Mouse (Mus musculus): ENCODE results near the gene Filip1l. TPM values are rescaled to one million over a fixed set of nuclear protein-coding genes. Genes with fewer than 3 reads are reported as not detected.

The Filip1l gene
- polyA plus RNA-seq, 1 experiment: 138 TPM

DNA sequence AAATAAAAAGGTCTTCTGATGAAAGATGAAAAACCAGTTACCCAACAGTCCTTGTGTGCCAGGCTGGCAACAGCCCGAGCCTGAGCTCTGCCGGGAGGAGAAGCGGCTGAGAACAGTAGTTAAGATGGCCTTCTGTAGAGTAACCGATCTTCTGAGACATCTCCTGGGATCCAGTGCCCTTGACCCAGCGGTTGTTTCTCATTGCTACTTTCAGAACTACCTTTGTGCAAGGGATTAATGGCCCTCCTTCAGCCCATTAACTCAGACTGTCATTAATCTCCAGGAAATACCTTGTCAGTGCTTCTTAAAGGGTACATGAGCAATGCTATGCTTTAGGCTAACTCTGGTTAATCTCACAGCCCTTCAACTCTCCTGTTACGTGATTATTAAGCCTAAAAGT is 13.2 kb downstream of the Filip1l start:
- TF ChIP-seq POLR2A (IDR thresholded peaks at IDR 0.05; ENCODE audit: low read depth, low read length): no peak
- TF ChIP-seq CTCF (IDR thresholded peaks at IDR 0.05; ENCODE audit: borderline replicate concordance, insufficient read depth, low read length): no peak

DNA sequence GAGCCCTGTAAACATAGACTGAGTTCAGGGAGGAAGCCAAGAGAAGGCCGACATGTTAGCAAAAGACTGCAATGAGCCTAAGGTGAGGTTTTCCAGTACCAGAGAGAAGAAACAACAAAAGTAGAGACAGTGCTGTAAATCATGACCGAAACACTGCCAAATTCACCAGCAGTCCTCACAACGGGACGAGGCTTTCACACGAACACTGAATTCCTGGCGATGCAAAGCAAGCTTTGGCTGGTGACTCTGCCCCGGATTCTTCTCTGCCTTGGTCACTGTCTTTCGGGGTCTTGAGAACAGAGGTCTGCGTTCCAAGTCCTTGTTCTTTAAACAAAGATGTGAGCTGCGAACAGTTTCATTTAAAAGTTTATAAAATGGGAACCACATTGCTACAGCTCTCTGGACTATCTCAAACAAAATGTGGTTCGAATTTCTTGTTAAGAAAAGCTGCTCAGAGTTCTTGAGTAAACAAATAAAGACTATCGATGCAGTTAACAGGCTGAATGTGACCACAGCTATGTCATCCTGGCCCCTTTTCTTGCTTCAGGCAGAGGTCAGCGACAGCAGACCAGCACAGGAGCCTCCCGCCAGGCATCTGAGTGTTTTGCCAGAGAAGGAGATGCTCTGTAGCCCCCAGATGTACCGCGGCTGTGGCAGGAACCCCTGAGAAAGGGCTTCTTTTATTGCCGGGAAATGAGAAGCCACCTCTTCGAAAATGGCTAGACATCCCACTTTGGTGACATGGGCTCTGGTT is 14.2 kb downstream of the Filip1l start:
- Histone ChIP-seq H3K4me1 (ENCODE audit: control insufficient read depth, insufficient read depth, low read length) (peaks cover 7% of the 10 kb centered on the region), H3K27ac (ENCODE audit: insufficient read depth, low read length) (peak overlapping the region; percentile 43)
- TF ChIP-seq CTCF (IDR thresholded peaks at IDR 0.05; ENCODE audit: borderline replicate concordance, insufficient read depth, low read length) (no peak), POLR2A (IDR thresholded peaks at IDR 0.05; ENCODE audit: low read depth, low read length) (no peak)

More for the DNA sequence above, 13.2 kb downstream of the Filip1l start:
- peaks cover 7% of the 10 kb centered on the region for H3K4me1 ChIP-seq (ENCODE audit: control insufficient read depth, insufficient read depth, low read length)
- H3K27ac ChIP-seq (ENCODE audit: insufficient read depth, low read length): no peak overlapping the region
- no peak overlapping the region for H3K4me3 ChIP-seq (ENCODE audit: insufficient read depth, low read length)

DNA sequence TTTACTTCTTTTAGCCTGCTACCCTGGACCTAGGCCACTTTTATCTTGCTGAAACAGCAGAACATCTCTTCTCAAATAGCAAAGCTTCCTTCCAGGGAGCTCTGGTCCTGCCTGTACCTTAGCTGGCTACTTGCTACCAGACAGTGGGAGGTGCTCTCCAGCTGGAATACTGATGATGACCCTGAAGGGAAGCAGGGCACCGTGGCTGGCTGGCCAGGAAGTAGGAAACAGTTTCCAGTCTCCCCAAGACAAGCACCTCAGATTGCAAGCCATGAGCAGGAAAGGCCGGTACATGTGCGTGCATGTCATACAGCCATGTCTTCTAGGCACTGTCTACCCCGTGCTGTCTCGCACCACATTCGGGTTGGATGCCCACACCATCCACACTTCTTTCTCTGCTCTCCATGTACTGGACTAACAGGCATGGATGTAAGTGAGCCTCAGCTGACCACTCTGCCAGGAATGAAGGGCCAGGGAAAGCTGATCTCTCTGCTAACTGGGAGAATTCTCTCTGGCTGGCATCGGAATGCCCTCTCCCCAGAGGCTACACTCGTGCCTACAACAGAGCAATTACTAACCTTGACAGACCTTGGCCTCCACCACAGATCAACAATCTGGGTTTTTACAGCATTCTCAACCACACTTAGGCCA is 17.1 kb downstream of the Filip1l start:
- no peak for TF ChIP-seq CTCF (IDR thresholded peaks at IDR 0.05; ENCODE audit: borderline replicate concordance, insufficient read depth, low read length)
- TF ChIP-seq POLR2A (IDR thresholded peaks at IDR 0.05; ENCODE audit: low read depth, low read length): no peak
- Histone ChIP-seq H3K4me1 (ENCODE audit: control insufficient read depth, insufficient read depth, low read length) (peaks cover 3% of the 10 kb centered on the region), H3K4me3 (ENCODE audit: insufficient read depth, low read length) (no peak overlapping the region), H3K27ac (ENCODE audit: insufficient read depth, low read length) (no peak overlapping the region)

More for the DNA sequence above, 14.2 kb downstream of the Filip1l start:
- H3K4me3 ChIP-seq (ENCODE audit: insufficient read depth, low read length): no peak overlapping the region

DNA sequence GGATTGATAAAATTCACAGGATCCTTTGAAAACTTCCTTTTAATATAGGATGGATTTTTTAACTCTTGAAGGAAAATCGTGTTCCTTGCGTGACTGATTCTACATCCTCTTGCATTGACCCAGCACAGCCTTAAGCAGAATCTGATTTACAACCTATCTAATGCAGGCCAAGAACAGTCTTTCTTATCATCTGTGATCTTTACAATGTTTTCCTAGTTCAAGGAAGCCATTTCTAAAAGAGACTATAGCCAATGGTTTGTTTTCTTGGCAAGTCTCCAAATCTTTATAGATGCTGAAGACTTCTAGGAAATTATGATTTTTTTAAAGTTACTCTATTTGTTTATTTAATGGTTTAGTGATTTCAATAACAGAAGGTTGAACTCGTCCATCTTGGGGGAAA is 19.3 kb downstream of the Filip1l start:
- Histone ChIP-seq H3K27ac (ENCODE audit: insufficient read depth, low read length) (no peak overlapping the region), H3K4me1 (ENCODE audit: control insufficient read depth, insufficient read depth, low read length) (peaks cover 4% of the 10 kb centered on the region; the same call in 1 of the 2 replicates), H3K4me3 (ENCODE audit: insufficient read depth, low read length) (no peak overlapping the region)
- TF ChIP-seq POLR2A (IDR thresholded peaks at IDR 0.05; ENCODE audit: low read depth, low read length) (no peak), CTCF (IDR thresholded peaks at IDR 0.05; ENCODE audit: borderline replicate concordance, insufficient read depth, low read length) (no peak)

DNA sequence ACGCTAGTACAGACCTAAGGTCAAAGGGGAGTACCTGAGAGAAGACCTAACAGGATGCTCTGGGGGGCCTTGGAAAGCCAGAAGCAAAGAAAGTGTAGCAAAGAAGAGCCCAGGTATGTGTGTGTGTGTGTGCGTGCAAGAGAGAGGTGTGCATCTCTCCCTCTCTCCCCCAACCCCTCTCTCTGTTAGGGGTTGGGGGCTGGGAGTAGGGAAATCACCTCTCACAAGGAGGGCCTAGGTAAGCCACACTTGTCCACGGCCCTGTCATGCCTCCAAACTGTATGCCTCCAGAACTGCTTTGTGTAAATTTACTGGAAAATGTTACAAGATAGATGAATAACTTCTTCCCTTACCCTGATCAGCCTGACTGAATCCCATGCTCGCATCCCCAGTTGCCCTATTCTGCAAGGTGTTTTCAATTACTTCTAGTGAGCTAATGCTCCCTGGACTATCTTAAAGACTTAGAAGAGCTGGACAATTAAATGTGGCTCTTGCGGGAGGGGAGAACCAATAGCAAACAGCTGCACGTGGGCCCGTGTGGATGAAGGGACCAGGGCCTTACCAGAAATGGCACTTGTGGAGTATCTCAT is 22.4 kb downstream of the Filip1l start:
- no peak overlapping the region for H3K4me3 ChIP-seq (ENCODE audit: insufficient read depth, low read length)
- no peak for TF ChIP-seq POLR2A (IDR thresholded peaks at IDR 0.05; ENCODE audit: low read depth, low read length)
- no peak for TF ChIP-seq CTCF (IDR thresholded peaks at IDR 0.05; ENCODE audit: borderline replicate concordance, insufficient read depth, low read length)
- H3K27ac ChIP-seq (ENCODE audit: insufficient read depth, low read length): no peak overlapping the region
- peaks cover 7% of the 10 kb centered on the region; the same call in 1 of the 2 replicates for H3K4me1 ChIP-seq (ENCODE audit: control insufficient read depth, insufficient read depth, low read length)

DNA sequence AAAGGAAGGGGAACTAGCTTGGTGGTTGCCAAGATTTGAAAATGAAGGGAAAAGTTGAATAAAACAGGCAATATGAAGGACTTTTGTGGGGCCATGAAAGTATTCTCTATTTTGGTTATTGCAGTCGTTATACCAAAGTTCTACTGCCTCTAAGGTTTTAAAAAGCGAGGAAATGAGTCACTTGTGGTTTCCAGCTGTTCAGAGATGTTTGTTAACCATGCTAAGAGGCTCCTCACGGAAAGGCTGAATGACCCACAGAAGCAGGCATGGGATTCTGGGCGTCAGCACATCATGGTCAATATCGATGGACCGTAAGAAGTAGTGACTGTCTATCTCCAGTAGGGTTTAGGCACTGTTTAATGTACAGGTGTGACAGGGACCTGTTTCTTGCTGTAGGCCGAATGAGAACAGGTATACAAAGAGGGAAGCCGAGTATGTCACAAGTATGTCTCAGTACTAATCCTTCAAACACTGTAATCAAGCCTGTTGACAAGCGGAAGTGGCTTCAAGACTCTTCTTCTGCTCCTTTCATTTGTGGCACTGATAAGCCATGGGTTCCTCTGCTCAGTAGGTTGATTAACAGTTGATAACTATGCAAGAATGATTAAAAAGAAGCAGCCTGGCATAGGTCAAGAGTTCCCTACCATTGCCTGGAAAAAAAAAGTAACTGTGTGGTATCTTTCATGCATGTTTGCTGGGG is 25.9 kb downstream of the Filip1l start:
- peaks cover 7% of the 10 kb centered on the region; the same call in 1 of the 2 replicates for H3K4me1 ChIP-seq (ENCODE audit: control insufficient read depth, insufficient read depth, low read length)
- no peak overlapping the region for H3K4me3 ChIP-seq (ENCODE audit: insufficient read depth, low read length)
- no peak overlapping the region for H3K27ac ChIP-seq (ENCODE audit: insufficient read depth, low read length)
- no peak for TF ChIP-seq CTCF (IDR thresholded peaks at IDR 0.05; ENCODE audit: borderline replicate concordance, insufficient read depth, low read length)
- TF ChIP-seq POLR2A (IDR thresholded peaks at IDR 0.05; ENCODE audit: low read depth, low read length): no peak

DNA sequence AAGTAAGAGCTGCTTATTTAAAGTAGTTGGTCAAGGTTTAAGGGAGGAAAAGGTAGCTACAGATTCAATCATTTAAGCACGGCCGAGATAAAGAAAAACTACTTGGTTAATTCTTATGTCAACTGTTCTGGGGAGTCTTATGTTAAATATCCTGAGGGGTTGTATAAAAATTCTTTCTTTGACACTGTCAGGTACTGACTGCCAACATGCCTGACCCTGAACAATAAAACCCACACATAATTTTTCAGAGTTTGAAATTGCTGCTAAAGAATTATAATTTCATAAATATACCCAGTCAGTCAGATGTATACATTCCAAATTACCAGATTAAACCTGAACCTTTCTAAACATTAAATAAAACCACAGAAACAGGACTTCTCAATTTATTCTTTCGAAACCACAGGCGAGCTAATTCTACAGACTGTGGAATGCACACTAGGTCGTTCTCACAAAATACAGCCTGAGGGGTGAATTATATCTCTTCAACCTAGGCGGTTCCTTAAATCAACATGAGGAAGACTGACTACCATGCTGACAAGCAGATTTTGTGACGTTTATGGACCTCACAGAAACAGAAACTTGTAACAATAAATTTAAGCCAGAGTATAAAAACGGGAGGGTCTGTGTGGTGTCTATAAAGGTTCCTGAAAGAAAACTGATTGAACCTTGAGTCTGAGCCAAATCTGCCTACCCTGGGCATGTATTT is 30.5 kb downstream of the Filip1l start:
- Histone ChIP-seq H3K4me3 (ENCODE audit: insufficient read depth, low read length) (no peak overlapping the region), H3K27ac (ENCODE audit: insufficient read depth, low read length) (no peak overlapping the region), H3K4me1 (ENCODE audit: control insufficient read depth, insufficient read depth, low read length) (peaks cover 3% of the 10 kb centered on the region; the same call in 1 of the 2 replicates)
- TF ChIP-seq CTCF (IDR thresholded peaks at IDR 0.05; ENCODE audit: borderline replicate concordance, insufficient read depth, low read length): no peak
- TF ChIP-seq POLR2A (IDR thresholded peaks at IDR 0.05; ENCODE audit: low read depth, low read length): no peak

DNA sequence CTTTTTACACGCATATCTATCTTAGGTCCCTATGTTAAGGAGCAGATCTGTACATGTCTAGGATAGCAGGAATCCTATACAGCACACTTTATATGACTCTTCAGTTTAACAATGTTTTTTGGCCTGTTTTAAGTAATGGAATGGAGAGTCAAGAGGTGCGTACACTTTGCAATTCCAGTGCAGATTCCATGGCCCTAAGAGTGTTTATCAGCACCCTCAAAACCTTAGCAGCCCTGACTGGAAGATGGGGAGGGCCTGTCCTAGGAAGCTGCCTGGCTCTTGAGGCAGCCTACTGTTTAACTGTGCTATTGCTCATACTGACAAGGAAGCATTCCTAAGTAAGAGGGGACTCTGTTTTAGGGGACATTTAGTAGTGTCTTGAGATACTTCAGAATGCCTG is 31.4 kb downstream of the Filip1l start:
- no peaks in the 10 kb centered on the region for H3K4me1 ChIP-seq (ENCODE audit: control insufficient read depth, insufficient read depth, low read length)
- no peak overlapping the region for H3K27ac ChIP-seq (ENCODE audit: insufficient read depth, low read length)
- no peak overlapping the region for H3K4me3 ChIP-seq (ENCODE audit: insufficient read depth, low read length)
- TF ChIP-seq CTCF (IDR thresholded peaks at IDR 0.05; ENCODE audit: borderline replicate concordance, insufficient read depth, low read length) (no peak), POLR2A (IDR thresholded peaks at IDR 0.05; ENCODE audit: low read depth, low read length) (no peak)
